Mouse (Mus musculus) naive thymus-derived CD4-positive, alpha-beta T cell, adult 2 months (primary cell): ENCODE measurements around the gene Il17rd.

ENCODE experiments used
- DNase-seq: peaks from one replicate; pipeline ENCODE4 v3.0.0-alpha.2; 2011; ENCODE audit warnings: low read depth

The Il17rd gene

DNA sequence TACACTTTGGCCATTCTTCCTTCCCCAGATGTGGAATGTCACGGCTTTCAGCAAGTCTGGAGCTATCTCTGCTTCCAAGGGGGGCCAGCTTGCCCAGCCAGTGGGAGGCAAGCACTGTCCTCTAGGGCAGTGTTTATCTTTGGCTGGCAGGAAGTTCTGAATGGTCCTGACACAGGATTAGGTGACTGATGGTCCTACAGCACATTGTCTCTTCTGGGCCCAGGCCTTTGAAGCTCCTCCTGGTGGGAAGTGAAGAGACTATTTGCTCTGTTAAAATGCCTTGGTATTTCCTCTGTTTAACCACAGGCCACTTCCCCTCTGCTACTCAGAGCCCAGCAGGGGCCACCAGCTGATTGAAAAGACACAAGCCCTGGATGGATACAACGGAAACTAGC is 6.2 kb downstream of the Il17rd start:
- peak; percentile 46 for DNase-seq

DNA sequence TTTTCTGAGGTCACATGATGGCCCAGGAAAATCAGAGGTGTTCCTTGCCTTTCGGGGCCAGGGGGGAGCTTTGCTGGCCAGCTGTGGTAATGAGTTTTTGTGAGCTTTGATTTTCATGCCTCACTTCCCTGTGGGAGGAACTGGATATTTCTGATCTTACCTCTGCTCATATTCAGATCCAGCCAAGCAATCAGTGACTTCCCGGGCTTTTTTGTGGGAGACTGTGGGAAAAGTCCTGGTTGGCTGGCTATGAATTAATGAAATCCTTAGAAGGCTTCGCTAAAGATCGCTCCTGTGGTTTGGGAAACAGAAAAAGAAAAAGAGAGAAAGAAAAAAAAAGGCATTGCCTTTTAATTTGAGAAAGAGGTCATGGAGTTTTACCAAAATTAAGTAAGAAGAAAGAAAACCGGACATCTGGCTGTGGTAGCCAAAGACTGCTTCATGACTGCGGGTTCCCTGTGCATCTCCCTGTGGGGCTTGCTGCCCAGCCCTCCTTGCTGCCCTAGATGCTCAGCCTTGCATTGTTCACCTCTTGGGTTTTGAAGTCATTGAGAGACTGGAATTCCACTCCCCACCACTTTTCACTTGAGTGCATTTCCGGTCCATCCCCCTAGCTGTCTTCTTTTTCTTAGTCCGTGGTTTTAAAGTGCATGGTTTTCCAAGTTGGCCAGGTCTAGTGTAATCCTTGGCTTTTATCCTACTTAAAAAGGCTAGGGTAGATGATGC is 9.7 kb downstream of the Il17rd start:
- DNase-seq: no peak

DNA sequence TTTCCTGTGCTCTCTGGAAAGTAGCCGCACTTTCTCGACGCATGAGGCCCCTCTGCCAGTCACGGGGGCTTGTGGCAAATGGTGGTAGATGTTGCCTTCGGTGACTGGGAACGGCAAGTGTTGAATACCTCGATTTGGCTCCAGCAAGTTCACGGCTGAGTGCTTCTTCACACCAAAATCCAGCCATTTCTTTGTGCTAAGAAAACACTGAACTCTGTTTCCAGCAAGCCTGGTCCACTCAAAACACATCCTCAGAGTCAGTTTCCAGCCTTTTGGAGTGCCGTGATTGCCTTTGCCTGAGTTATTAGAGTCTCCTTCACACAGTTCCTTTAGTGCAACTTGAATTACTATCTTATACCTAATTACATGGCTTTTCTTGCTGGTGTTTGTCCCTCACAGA is 11.3 kb downstream of the Il17rd start:
- DNase-seq: no peak

DNA sequence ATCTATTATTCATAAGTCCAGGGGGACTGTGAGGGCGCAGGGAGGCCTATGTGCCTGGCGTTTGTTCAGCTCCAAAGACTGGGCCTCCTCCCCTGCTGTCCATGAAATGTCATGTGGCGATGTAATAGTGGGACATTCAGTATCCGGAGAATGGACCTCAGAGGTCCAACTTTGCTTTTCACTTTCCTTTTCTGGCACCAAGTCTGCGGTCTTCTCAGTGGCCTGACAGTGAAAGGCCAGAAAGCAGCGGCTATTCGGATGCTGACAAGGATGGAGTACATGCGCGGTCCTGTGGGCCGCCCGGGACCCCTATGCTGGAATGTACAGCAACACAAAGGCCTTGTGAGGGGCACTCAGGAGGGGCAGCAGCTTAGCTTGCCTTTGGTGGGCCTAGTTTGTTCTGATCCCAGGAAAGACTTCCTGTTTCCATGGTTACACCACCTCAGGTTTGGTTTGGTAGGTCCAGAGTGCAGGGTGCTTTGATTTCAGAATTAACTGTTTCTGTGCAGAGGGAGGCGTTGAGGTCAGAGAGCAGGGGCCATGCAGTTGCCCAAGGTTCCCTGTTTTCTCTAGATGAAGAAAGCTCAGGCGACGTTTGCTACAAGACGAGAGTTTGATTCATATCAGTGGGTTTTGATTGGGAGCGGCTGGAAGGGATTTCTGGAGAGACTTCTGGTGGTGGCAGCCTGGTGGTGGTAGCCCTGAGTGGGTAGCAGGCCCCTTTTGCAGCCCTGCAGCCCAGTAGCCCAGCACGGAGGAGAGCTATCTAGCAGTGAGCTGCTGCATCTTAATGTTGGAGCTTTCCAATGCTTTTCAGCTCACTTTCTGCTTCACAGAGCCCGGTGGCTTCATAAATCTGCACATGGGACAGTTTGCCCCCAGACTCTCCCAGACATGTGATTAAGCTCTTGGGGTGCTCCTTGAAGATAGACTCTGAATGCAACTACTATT is 12.1 kb downstream of the Il17rd start:
- DNase-seq: no peak

DNA sequence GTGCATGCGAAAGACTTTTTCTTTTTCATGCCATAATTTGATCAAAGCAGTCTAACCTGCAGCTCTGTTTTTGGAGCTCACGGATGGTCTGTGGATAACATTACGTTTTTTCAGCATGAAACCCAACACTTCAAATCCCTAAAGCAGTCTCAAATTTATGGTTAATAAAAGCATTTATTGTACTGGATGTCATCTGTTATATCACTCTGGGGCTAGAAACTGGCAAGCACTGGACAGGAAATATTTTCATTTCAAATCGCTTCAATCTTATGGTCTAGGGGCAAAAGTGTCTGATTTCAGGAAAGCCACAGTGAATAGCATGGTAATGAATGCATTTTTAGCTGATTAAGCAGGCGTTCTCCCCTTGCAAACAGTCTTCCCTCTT is 12.8 kb downstream of the Il17rd start:
- no peak for DNase-seq

DNA sequence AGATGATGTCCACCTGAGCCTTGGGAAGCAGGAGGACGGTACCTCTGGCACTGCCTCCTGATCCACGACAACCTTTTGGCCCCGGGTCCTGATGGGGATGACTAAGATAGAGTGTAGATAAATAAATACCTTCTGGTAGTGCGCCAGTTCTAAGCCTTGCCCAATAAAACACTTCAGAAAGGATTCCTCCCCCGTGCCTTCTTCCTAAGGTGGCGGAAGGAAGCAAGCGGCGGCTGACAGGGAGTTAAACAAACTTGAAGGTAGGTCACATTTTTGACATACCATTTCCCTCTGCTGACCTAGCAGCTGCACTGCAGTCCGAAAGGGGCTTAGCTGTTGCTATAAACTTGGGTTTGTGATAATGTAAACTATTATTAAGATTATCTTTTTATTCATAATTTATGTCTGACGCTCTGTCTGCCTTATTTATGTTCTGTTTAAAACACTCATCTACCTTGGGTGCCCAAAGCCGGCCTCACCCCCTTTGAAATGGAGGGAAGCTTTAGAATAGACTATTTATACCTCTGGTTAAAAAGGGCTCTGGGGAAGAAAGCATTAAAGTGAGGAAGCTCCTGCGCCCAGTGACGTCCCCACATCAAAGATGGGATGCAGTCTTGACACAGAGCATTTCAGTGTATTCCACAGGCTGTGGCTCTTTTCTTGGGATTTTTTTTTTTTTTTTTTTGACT is 19.9 kb downstream of the Il17rd start:
- DNase-seq: no peak

DNA sequence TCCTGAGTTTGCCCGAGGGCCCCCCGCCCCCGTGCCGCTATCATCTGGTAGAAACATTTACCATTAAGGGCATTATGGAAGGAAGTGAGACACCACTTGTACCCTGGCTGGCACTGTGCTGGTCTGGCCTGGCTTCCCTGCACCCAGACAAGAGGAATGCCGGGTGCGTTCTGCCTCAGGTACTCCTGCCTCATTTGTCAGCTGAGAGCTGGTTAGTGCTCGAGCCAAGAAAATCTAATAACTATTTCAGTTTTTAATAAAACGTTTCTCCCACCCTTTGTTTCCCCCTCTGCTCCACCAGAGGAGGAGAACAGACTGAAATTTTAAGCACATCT is 20.4 kb downstream of the Il17rd start:
- DNase-seq: no peak

DNA sequence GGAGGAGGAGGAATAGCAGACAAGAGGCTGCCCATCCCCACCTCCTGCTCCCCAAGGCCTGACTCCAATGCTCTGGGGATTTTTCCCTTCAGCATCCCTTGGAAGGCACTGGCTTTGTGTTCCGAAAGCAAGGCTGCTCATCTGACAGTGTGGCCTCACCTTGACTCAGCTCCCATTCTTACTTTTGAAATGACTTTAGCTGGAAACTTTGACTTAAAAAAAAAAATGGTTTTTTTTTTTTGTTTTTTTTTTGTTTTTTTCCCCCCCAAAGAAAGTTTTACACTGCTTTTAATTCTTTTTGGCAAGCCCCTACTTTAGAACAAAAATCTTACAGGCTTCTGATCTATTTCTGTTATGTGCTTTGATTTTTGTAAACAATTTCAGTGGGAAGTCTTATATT is 24.6 kb downstream of the Il17rd start:
- DNase-seq: no peak

DNA sequence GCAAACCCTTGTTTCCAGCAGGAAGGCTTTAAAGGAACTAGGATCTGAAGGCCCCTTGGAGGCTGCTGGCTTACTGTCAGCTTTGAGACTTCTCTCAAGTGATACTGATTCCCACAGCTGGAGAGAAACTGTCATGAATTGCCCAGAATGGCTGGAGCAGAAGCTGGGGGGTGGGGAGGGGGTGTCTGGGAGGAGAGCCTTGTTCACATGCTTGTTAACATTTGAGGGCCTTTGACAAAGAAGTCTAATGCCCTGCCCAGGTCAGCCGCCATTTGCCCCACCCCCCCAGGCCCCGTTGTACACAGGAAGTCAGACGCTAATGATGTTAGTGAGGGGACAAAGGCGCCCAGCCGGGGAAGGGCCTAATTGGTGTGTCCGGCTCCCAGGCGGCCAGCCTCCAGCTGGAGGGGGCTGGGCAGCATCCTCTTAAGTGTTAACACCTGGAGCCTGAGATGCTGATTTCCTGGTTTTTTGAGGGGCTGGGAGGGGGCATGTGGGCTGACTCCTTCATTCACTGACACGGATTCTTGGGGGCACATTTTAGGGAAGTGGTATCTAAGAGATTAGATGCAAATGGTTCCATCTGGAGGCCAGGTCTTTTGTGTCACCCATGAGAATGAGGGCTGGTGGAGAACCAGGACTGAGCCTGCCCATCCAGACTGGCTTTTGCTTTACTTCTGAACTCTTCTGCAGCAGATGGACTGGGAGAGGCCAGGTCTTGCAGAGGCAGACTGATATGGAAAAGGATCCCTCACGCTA is 27.6 kb downstream of the Il17rd start:
- DNase-seq: no peak

DNA sequence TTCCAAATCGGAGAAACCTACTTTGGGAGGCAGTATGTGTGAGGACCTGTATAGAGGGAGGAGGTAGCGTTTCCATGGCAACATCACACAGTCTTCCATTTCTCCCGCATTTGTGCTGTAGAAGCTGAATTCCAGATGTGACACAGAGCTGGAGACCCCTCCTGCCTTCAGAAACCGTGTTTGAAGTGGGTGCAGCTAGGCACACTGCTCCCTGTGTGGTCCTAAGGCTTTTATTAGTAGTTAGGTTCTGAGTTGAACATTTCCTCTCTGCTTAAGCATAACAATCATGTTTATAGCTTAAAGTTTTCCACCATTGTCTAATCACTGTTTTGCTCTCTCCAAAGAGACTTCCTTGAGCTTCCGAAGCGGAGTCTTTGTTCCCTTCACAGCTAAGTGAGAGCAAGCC is 29.1 kb downstream of the Il17rd start:
- no peak for DNase-seq

DNA sequence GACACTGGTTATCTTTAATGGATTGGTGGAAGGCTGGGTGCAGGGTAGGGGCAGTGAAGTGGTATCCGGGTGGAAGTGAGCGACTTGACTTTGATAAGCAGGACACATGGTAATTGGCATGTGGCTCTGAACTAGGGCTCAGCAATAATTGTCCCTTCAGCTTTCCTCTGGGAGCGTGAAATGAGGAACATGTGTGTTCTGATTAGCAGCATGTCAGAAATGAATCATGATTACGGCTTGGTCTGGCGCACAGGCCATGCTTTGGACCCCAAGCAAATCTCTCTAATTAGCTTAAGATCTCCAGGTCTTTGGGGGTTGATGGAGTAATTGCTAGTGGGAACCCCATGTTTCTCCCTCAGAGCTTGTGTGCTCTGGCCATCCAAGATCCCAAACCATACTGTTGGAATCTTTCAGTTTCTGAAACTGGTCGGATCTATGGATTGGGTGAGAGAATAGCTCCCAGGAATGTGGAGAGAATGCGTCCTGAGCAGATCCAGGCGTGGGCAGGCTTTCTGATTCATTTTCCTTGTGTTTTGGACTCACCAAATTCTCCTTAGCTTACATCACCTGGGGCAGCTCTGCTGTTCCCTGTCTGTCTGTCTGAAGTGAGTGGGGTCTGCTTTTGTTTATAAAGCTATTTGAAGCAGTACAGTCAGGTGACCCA is 30.8 kb downstream of the Il17rd start:
- no peak for DNase-seq

DNA sequence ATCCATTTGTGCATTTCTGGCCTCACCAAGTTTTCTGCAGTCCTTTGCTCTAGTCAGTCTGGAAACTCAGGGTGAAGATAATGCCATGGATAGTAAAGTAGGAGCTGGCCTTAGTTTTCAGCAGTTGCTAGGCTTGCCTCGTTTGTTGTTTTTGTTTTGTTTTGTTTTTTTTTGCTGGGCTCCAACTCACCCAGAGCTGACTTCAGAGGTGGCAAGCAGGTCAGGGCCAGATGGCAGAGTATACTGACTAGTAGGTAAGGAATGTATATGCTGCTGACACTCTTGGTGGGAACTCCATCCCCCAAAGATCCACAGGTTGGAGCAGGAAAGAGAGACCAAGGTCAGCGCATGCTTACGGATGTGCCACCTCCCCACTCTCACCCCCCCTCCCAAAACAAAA is 31.4 kb downstream of the Il17rd start:
- DNase-seq: no peak

DNA sequence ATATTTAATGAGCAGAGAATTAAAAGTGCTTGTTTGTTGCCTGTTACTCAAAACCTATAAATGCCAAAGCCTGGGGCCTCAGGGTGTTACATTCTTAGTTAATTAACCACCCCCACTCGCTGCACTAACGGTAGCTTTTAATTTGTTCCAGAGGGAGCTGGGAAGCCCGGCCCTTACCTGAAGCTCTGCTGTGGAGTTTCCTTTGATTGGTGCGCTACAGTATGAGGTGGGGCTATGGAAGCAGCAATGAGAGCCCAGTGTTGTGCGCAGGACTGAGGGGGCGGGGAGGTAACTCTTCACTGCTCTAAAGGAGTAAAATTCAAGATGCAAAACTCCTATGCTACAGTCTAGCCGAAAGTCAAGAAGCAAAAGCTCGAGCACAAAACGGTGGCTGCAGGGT is 32.0 kb downstream of the Il17rd start:
- DNase-seq: no peak

DNA sequence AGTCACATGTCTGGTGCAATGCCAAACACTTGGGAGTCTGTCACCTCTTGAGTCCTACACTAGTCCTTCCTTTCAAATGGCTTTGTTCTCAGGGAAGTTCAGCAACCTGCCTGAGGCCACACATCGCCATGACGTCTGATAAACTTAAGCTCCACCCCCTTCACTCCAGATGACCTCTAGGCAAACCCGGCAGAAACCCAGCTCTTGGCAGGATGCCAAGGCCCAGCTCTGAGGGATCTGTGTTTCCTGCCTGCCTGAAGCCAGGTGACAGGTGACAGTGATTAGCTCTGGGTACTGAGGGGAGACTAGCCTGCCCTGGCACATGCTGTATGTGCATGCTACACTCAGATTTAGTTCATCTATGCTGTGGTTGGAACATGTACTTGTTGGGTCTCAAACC is 33.2 kb downstream of the Il17rd start:
- DNase-seq: peak; percentile 20

DNA sequence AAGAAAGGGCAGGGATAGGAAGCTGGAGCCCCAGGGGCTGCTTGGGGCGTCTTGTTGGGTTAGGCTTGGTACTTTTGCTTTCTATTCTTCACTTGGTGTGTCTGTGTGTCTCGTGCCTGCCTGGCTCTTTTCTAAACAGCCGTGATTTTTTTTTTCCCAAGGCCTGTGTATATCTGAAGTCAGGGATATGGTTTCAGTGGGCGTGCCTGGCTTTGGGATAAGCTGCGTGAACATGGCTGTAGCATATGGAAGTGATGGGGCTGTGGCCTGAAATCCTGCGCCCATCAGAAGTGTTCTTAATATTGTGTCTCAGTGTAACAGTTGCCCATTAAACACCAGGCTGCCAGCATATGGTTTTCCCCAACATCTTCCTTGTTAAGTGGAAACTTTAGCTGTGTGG is 36.3 kb downstream of the Il17rd start:
- no peak for DNase-seq

DNA sequence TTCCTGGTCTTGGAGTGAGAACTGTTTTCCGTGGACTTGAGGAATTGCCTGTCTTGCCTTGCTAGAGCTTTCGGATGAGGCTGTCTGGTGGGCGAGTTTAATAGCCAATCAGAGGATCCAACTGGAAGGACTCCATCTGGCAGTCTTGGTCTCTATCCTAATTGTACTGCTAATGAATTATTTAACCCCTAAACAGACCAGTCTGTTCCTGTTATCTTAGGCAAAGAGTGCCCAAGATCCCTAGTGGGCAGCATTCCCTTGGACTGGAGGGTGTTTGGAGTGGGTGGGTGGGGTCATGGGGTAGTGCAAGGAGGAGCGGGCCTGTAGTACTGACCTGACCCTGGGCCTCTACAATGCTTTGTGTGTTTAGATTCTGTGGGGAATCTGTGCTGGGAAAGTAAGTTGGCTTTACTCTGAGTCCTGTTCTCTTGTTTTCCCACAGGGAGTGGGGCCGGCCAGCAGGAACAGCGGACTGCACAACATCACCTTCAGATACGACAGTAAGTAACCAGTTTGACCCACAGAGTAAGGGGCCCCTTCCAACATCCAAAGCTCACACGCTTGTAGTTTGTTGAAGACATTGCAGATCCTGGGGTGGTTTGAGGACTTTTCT is 37.3 kb downstream of the Il17rd start:
- no peak for DNase-seq

DNA sequence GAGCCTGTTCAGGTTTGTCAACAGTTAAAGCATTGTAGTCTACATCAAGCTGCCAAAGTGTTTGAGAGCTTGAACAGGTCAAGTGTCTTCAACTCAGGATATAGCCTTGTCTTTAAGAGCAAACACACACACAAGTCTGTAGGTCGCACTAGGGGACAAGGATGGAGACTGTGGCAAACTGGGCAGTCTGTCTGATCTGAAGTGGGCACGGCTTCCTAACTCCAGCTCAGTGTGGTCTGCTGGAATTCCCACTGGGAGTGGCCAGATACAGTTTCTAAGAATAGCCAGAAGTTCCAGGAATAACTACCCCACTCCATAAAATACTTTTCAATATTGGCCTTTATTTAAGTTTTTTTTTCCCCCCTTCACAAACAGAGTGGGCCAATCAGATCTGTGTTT is 37.8 kb downstream of the Il17rd start:
- no peak for DNase-seq

DNA sequence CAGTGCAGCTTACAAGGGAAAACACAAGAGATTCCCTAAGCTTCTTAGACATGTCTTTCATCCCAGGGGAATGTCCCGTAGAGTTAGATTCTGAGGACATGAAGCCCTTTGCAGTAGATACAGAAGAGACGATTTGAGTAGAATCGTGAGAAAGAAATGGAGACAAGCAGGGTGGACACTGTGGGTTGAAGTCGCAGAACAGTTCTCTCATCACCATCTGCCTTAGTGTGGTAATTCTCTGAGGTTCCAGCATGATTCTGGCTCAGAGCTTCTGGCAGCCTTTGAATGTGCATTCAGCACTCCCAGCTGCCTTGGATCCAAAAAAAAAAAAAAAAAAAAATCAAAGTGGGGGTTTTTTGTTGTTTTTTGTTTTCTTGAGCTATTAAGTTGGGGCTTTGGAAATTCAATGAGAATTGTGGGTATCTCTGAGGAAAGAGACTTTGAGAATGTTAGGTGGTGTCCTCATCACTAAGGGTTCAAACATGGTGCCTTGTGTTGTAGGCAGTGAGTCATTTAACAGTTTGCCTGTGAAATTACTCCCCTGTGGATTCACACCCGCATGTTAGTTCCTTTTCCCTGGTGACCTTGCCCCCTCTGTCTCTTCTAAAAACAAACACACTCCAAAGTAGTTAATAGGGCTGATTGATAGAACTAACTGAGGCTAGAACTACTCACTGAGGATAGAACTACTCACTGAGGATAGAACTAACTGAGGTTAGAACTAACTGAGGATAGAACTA is 43.0 kb downstream of the Il17rd start:
- DNase-seq: no peak

DNA sequence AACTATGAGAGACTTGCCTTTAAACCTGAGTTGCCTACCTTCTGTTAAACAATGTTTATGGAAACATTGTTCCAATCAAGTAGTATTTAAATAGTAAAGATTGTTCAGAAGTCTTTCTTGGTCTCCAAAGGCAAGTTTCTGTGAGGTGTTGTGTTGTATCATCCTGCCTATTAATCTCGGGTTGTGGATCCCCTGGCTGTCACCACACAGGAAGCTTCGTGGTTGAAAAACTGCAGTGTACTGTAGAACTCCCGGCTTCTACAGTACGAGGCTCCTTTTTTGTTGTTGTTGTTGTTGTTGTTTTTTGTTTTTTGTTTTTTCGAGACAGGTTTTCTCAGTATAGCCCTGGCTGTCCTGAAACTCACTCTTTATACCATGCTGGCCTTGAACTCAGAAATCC is 46.7 kb downstream of the Il17rd start:
- no peak for DNase-seq

DNA sequence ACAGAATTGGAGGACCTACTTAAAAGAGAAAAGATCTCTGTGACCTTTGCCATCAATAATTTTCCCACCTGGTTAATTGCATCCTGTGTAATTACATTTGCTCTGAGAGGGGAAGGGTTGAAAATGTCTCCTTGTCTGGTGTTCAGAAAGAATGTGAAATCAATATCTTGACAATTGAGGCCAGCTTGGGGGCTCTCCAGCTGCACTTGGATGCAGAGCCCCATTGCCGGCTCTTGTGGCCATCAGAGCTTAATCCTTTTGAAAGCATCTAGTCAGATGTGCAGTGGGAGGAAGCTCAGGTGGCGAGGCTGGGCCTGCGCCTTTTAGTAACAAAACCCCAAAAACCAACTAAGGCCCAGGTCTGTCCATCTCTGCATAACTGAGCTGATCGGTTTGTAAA is 47.3 kb downstream of the Il17rd start:
- no peak for DNase-seq

DNA sequence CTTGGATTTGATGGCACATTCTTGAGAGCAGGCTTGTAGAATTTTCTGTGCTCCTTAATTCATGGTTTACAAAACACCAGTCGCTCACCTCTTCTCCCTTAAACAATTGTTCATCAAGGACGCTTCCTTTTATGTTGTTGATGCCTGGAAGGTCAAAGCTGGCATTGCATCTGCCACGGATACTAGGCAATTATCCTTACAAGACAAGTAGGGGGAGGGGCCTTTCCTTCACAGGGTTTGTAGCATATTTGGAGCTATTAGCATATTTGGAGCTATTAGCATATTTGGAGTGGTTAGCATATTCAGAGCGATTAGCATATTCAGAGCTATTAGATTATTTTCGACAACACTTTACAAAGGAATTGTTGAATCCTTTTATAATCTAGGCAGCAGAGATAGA is 55.5 kb downstream of the Il17rd start:
- DNase-seq: no peak
